Mouse (Mus musculus): Measurements from ENCODE around the gene Prpf19. TPM values are rescaled to one million over a fixed set of nuclear protein-coding genes. Genes with fewer than 3 reads are reported as not detected.

Prpf19 gene
- polyA plus RNA-seq, 1 experiment from 2014 or later: 35.8 TPM

- H3K27me3 ChIP-seq (ENCODE audit: low read depth, poor library complexity, severe bottlenecking): 0 out of 2 replicates have a peak, but pooled peaks cover 4% of the 10 kb centered on the region
- H3K36me3 ChIP-seq: peaks cover 66% of the 10 kb centered on the region
- 89% methylated on average over 3 of the region's 3 CpGs for WGBS
- H3K27ac ChIP-seq (replicated peaks): no peak overlapping the region
- no peaks in the 10 kb centered on the region for H3K9me3 ChIP-seq (replicated peaks)
- peaks cover 39% of the 10 kb centered on the region for H3K4me1 ChIP-seq
- no peak overlapping the region for H3K4me3 ChIP-seq
- DNase-seq (ENCODE audit: low spot score): no peak
These were observed 24.4 kb upstream of the Prpf19 start for GRCm38 (mm10) chr19:10870676-10871075.

- no peaks in the 10 kb centered on the region for H3K9me3 ChIP-seq (replicated peaks)
- H3K4me1 ChIP-seq: peaks cover 39% of the 10 kb centered on the region
- H3K27me3 ChIP-seq (ENCODE audit: low read depth, poor library complexity, severe bottlenecking): 0 out of 2 replicates have a peak, but pooled peaks cover 4% of the 10 kb centered on the region
- peaks cover 58% of the 10 kb centered on the region for H3K36me3 ChIP-seq
- WGBS: 78% methylated on average over 14 of the region's 14 CpGs
- H3K27ac ChIP-seq (replicated peaks): no peak overlapping the region
- no peak overlapping the region for H3K4me3 ChIP-seq
- no peak for DNase-seq (ENCODE audit: low spot score)
These were observed 23.6 kb upstream of the Prpf19 start for GRCm38 (mm10) chr19:10871328-10871961.

DNA sequence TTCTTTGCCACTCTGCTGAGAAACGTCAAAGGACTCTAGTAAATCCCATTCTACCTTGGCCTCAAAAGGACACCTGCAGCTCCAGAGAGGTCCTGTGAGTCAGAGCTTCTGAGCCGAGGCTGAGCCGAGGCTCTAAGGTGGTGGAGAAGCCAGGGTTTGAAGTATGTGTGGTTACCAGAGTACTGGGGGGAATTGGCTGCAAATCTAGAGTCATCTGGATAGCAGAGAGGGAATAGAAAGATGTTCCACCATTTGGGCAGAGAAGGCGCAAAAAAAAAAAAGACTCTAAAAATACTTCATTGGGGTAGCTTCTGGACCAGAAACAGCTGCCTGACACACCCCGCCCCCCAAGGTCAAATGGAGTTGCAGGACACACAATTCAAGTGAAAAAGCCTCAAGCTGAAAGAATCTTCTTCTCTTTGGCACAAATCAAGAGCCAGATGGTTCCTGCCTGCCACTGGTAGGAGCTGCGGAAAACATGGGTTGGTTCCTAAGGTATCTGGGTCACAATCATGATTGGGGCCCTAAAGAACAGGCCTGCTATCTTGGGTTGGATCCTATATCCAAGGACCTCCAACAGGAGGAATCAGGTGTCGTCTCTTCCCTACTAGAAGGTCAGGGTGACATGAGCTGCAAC lies 16.7 kb upstream of the Prpf19 start:
- 95% methylated on average over 7 of the region's 7 CpGs for WGBS
- no peaks in the 10 kb centered on the region for H3K27me3 ChIP-seq (ENCODE audit: low read depth, poor library complexity, severe bottlenecking)
- peaks cover 31% of the 10 kb centered on the region for H3K36me3 ChIP-seq
- H3K9me3 ChIP-seq (replicated peaks): 0 out of 2 replicates have a peak, but pooled peaks cover under 1% of the 10 kb centered on the region
- peaks cover 30% of the 10 kb centered on the region for H3K4me1 ChIP-seq
- H3K4me3 ChIP-seq: no peak overlapping the region
- H3K27ac ChIP-seq (replicated peaks): no peak overlapping the region
- no peak for DNase-seq (ENCODE audit: low spot score)

GRCm38 (mm10) chr19:10880085-10880974 lies 14.7 kb upstream of the Prpf19 start:
- H3K9me3 ChIP-seq (replicated peaks): peaks cover 11% of the 10 kb centered on the region; the same call in 1 of the 2 replicates
- no peaks in the 10 kb centered on the region for H3K27me3 ChIP-seq (ENCODE audit: low read depth, poor library complexity, severe bottlenecking)
- peaks cover 30% of the 10 kb centered on the region for H3K4me1 ChIP-seq
- H3K27ac ChIP-seq (replicated peaks): peak overlapping the region; percentile 98
- WGBS: 44% methylated on average over 7 of the region's 7 CpGs
- no peak for DNase-seq (ENCODE audit: low spot score)
- peak overlapping the region; percentile 61 for H3K4me3 ChIP-seq
- H3K36me3 ChIP-seq: peaks cover 13% of the 10 kb centered on the region

GRCm38 (mm10) chr19:10880975-10881425 lies 14.0 kb upstream of the Prpf19 start:
- peaks cover 30% of the 10 kb centered on the region for H3K4me1 ChIP-seq
- 2% methylated on average over 14 of the region's 14 CpGs for WGBS
- H3K27ac ChIP-seq (replicated peaks): peak overlapping the region; percentile 98
- H3K36me3 ChIP-seq: peaks cover 11% of the 10 kb centered on the region; the same call in 1 of the 2 replicates
- no peak for DNase-seq (ENCODE audit: low spot score)
- peaks cover 13% of the 10 kb centered on the region for H3K9me3 ChIP-seq (replicated peaks)
- H3K4me3 ChIP-seq: peak overlapping the region; percentile 61
- H3K27me3 ChIP-seq (ENCODE audit: low read depth, poor library complexity, severe bottlenecking): no peaks in the 10 kb centered on the region

DNA sequence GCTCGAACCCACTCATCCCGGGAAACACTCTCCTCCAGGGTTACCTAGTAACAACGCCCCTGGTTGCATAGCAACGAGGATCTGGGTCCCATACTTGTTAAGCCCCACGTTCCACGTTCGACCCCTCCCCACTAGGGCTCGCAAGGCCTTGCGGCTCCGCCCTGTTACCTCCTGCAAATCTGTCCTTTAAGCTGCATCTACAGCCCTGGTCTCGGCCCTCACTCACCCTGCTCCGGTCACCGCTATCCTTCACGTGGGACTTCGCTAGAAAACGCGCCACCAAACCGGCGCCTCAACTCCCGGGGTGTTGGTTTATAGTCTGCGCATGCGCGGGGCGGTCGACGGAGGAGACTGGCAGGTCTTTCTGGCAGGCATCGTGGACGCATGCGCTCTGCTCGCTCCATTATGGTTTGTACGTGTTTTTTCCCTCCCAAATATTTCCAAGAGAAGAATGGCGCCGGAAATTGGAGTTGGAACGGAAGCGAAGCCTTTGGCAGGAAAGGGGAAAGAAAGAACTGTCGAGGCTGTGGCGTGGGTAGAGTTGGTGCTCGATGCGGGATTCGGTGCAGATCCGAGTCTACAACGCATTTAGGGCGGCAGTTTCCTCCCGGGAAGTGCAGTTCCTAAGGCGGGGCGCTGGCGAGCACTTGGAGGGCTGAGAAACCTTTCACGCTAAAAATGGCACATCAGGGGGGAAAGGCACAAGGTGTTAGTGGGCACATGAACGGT lies 13.4 kb upstream of the Prpf19 start, which contains the start of gene Tmem109:
Tmem109 (minus strand) TSS at position 576 of the 729 bp plus-strand sequence.
- Histone ChIP-seq H3K27ac (replicated peaks) (peak within 1 kb of the TSS; percentile 98), H3K4me3 (peak within 1 kb of the TSS; percentile 61), H3K9me3 (replicated peaks) (peaks cover 15% of the 10 kb centered on the region), H3K27me3 (ENCODE audit: low read depth, poor library complexity, severe bottlenecking) (no peaks in the 10 kb centered on the region), H3K4me1 (peaks cover 30% of the 10 kb centered on the region), H3K36me3 (peaks cover 11% of the 10 kb centered on the region; the same call in 1 of the 2 replicates)
- peak; percentile 97 for DNase-seq (ENCODE audit: low spot score)
- under 1% methylated on average over 49 of the region's 49 CpGs for WGBS

- peaks cover 20% of the 10 kb centered on the region for H3K4me1 ChIP-seq
- 90% methylated on average over 3 of the region's 3 CpGs for WGBS
- H3K36me3 ChIP-seq: peaks cover 5% of the 10 kb centered on the region
- H3K9me3 ChIP-seq (replicated peaks): no peaks in the 10 kb centered on the region
- DNase-seq (ENCODE audit: low spot score): no peak
- no peak overlapping the region for H3K4me3 ChIP-seq
- H3K27ac ChIP-seq (replicated peaks): no peak overlapping the region
- H3K27me3 ChIP-seq (ENCODE audit: low read depth, poor library complexity, severe bottlenecking): no peaks in the 10 kb centered on the region
These were observed 2.8 kb upstream of the Prpf19 start for GRCm38 (mm10) chr19:10892201-10892600.

- Histone ChIP-seq H3K27ac (replicated peaks) (peak overlapping the region; percentile 94), H3K9me3 (replicated peaks) (no peaks in the 10 kb centered on the region), H3K4me3 (peak overlapping the region; percentile 83), H3K36me3 (peaks cover 40% of the 10 kb centered on the region), H3K27me3 (ENCODE audit: low read depth, poor library complexity, severe bottlenecking) (no peaks in the 10 kb centered on the region), H3K4me1 (peaks cover 24% of the 10 kb centered on the region)
- DNase-seq (ENCODE audit: low spot score): no peak
- 4% methylated on average over 16 of the region's 16 CpGs for WGBS
These were observed 677 bp downstream of the Prpf19 start for GRCm38 (mm10) chr19:10895708-10896107.

DNA sequence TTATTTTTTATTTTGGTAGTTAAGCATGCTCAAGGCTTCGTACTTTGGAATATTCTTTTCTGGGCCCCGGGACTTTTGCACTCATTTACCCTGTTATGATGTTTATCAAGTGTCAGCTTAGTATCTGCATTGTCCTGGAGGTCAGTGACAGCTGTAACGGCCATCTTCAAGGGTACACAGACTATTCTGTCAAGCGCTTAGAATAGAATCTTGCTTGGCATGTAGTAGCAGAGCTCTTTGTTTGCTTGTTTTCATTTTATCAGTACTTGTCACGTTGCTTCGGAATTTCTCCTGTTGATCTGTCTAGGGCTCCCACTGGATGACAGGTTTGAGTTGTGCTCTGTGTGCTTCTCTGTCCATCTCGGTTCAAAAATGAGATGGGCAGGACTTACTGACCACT lies 1.8 kb downstream of the Prpf19 start:
- H3K4me3 ChIP-seq: peak overlapping the region; percentile 83
- no peak for DNase-seq (ENCODE audit: low spot score)
- H3K27me3 ChIP-seq (ENCODE audit: low read depth, poor library complexity, severe bottlenecking): no peaks in the 10 kb centered on the region
- H3K9me3 ChIP-seq (replicated peaks): no peaks in the 10 kb centered on the region
- 90% methylated on average over 7 of the region's 7 CpGs for WGBS
- peaks cover 24% of the 10 kb centered on the region for H3K4me1 ChIP-seq
- H3K36me3 ChIP-seq: peaks cover 52% of the 10 kb centered on the region
- no peak overlapping the region for H3K27ac ChIP-seq (replicated peaks)

DNA sequence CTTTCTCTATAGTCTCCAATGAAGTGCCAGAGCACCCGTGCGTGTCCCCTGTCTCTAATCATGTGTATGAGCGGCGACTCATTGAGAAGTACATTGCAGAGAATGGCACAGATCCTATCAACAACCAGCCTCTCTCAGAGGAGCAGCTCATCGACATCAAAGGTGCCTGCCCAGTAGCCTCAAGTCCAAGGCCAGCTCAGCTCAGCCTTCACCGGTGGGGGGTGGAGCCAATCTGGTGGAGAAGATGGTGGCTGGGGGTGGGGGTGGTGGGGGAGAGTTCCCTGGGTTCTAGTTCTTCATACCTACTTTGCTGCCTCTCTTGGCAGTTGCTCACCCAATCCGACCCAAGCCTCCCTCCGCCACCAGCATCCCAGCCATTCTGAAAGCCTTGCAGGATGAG lies 2.5 kb downstream of the Prpf19 start:
- Histone ChIP-seq H3K9me3 (replicated peaks) (no peaks in the 10 kb centered on the region), H3K4me3 (no peak overlapping the region; the same call in 1 of the 2 replicates), H3K27ac (replicated peaks) (no peak overlapping the region), H3K27me3 (ENCODE audit: low read depth, poor library complexity, severe bottlenecking) (no peaks in the 10 kb centered on the region), H3K36me3 (peaks cover 58% of the 10 kb centered on the region), H3K4me1 (peaks cover 24% of the 10 kb centered on the region)
- no peak for DNase-seq (ENCODE audit: low spot score)
- WGBS: 90% methylated on average over 8 of the region's 8 CpGs

GRCm38 (mm10) chr19:10900315-10900714 lies 5.3 kb downstream of the Prpf19 start:
- peaks cover 19% of the 10 kb centered on the region for H3K4me1 ChIP-seq
- WGBS: 89% methylated on average over 6 of the region's 6 CpGs
- H3K9me3 ChIP-seq (replicated peaks): no peaks in the 10 kb centered on the region
- peaks cover 86% of the 10 kb centered on the region for H3K36me3 ChIP-seq
- H3K4me3 ChIP-seq: no peak overlapping the region
- DNase-seq (ENCODE audit: low spot score): no peak
- no peak overlapping the region for H3K27ac ChIP-seq (replicated peaks)
- no peaks in the 10 kb centered on the region for H3K27me3 ChIP-seq (ENCODE audit: low read depth, poor library complexity, severe bottlenecking)

DNA sequence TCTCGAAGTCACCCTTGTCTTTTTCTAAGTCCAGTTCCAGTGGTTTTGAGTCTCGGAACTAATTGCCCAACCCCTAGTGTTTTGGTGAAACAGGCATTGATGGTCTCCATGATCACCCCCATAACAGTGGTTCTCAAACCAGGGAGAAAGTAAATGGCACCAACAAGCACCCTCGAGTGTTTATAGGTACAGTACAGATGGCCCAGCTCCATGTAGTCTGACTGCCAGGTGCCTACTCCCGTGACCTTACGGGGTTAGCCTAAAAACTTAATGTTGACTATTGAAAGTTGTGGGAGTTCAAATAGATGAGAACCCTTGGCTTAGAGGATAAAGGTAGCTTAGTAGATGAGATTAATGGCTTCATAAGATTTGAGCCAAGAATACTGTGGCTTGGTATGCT lies 6.0 kb downstream of the Prpf19 start:
- H3K9me3 ChIP-seq (replicated peaks): no peaks in the 10 kb centered on the region
- DNase-seq (ENCODE audit: low spot score): no peak
- no peaks in the 10 kb centered on the region for H3K27me3 ChIP-seq (ENCODE audit: low read depth, poor library complexity, severe bottlenecking)
- H3K36me3 ChIP-seq: peaks cover 94% of the 10 kb centered on the region
- peaks cover 16% of the 10 kb centered on the region for H3K4me1 ChIP-seq
- H3K27ac ChIP-seq (replicated peaks): no peak overlapping the region
- 96% methylated on average over 5 of the region's 5 CpGs for whole genome bisulfite sequencing
- no peak overlapping the region for H3K4me3 ChIP-seq

All from midbrain, embryonic 10.5 days (tissue).